Mouse (Mus musculus) heart, adult 8-10 months (tissue): ENCODE data around the gene Atp6v0d1. TPM values are rescaled to one million over a fixed set of nuclear protein-coding genes. Genes with fewer than 3 reads are reported as not detected.

ENCODE experiments used
- DNase-seq: peaks from one replicate; pipeline ENCODE4 v3.0.0; 2022; ENCODE audit warnings: low spot score
- total RNA-seq, 4 experiments: library from RNA; stranded (reverse); gene quantifications; 2 replicates each; pipeline ENCODE4 v1.2.4; 2022

Gene Atp6v0d1
- total RNA-seq, 4 experiments from 2014 or later: 41.6 to 53.8 (median 51.7) TPM

- DNase-seq: no peak
Measured at GRCm38 (mm10) chr8:105537011-105537677, 28.7 kb downstream of the Atp6v0d1 start.

GRCm38 (mm10) chr8:105536546-105536945 lies 29.3 kb downstream of the Atp6v0d1 start:
- DNase-seq: no peak

GRCm38 (mm10) chr8:105533892-105534329 lies 31.9 kb downstream of the Atp6v0d1 start:
- DNase-seq: peak; percentile 73

GRCm38 (mm10) chr8:105533439-105533838 lies 32.4 kb downstream of the Atp6v0d1 start:
- no peak for DNase-seq

- DNase-seq: peak; percentile 70
Measured at GRCm38 (mm10) chr8:105531774-105532173, 34.1 kb downstream of the Atp6v0d1 start.

- DNase-seq: no peak
Measured at GRCm38 (mm10) chr8:105529271-105529670, 36.6 kb downstream of the Atp6v0d1 start.

- no peak for DNase-seq
Measured at GRCm38 (mm10) chr8:105528206-105528605, 37.6 kb downstream of the Atp6v0d1 start.

GRCm38 (mm10) chr8:105527110-105527509 lies 38.7 kb downstream of the Atp6v0d1 start:
- no peak for DNase-seq

GRCm38 (mm10) chr8:105522890-105523289 lies 43.0 kb downstream of the Atp6v0d1 start:
- DNase-seq: no peak

GRCm38 (mm10) chr8:105521995-105522769 lies 43.7 kb downstream of the Atp6v0d1 start:
- DNase-seq: no peak

GRCm38 (mm10) chr8:105521061-105521460 lies 44.8 kb downstream of the Atp6v0d1 start:
- no peak for DNase-seq

GRCm38 (mm10) chr8:105520521-105520920 lies 45.3 kb downstream of the Atp6v0d1 start:
- no peak for DNase-seq

- DNase-seq: no peak
Measured at GRCm38 (mm10) chr8:105519591-105519990, 46.3 kb downstream of the Atp6v0d1 start.

- no peak for DNase-seq
Measured at GRCm38 (mm10) chr8:105518436-105519313, 47.2 kb downstream of the Atp6v0d1 start, which contains the start of gene Hsd11b2. TSS of gene Hsd11b2 (plus strand) at chr8:105518755.

GRCm38 (mm10) chr8:105517346-105517745 lies 48.5 kb downstream of the Atp6v0d1 start:
- DNase-seq: no peak

GRCm38 (mm10) chr8:105516018-105516645 lies 49.7 kb downstream of the Atp6v0d1 start:
- DNase-seq: peak; percentile 81

GRCm38 (mm10) chr8:105514656-105515055 lies 51.2 kb downstream of the Atp6v0d1 start:
- DNase-seq: no peak

- DNase-seq: no peak
Measured at GRCm38 (mm10) chr8:105514194-105514593, 51.7 kb downstream of the Atp6v0d1 start.

GRCm38 (mm10) chr8:105509997-105510735 lies 55.7 kb downstream of the Atp6v0d1 start:
- no peak for DNase-seq

- DNase-seq: no peak
Measured at GRCm38 (mm10) chr8:105508758-105509157, 57.1 kb downstream of the Atp6v0d1 start.

GRCm38 (mm10) chr8:105506977-105507376 lies 58.9 kb downstream of the Atp6v0d1 start:
- DNase-seq: no peak
